Mouse (Mus musculus) hindbrain, embryonic 16.5 days (tissue): Measurements from ENCODE around the gene Pimreg. TPM values are rescaled to one million over a fixed set of nuclear protein-coding genes. Genes with fewer than 3 reads are reported as not detected.

Source experiments
- ATAC-seq: fragments of 200-750 bp; cut with Nextera tagmentation; 2 replicates; pipeline ENCODE4 v1.8.0; 2017; ENCODE audit warnings: moderate TSS enrichment, moderate library complexity
- H3K27ac ChIP-seq: fragments of 300-500 bp; sonication (generic); 2 replicates; pipeline ENCODE4 v1.5.1; 2014; ENCODE audit warnings: low read depth, mild to moderate bottlenecking, control low read depth, low read length, moderate library complexity
- H3K27me3 ChIP-seq: fragments of 300-500 bp; sonication (generic); replicated peaks from 2 replicates; pipeline ENCODE4 v1.6.1; 2014; ENCODE audit warnings: low read length; ENCODE audit not compliant: control insufficient read depth, insufficient read depth
- H3K36me3 ChIP-seq: fragments of 300-500 bp; sonication (generic); 2 replicates; pipeline ENCODE4 v1.6.1; 2014; ENCODE audit warnings: mild to moderate bottlenecking, low read length, moderate library complexity, mixed read lengths; ENCODE audit not compliant: control insufficient read depth, insufficient read depth
- H3K4me1 ChIP-seq: fragments of 300-500 bp; sonication (generic); 2 replicates; pipeline ENCODE4 v1.6.1; 2014; ENCODE audit warnings: low read depth, low read length; ENCODE audit not compliant: control insufficient read depth, insufficient read depth
- H3K4me2 ChIP-seq: fragments of 300-500 bp; sonication (generic); 2 replicates; pipeline ENCODE4 v1.6.1; 2014; ENCODE audit warnings: mild to moderate bottlenecking, low read length, control low read depth, moderate library complexity
- H3K4me3 ChIP-seq: fragments of 300-500 bp; sonication (generic); 2 replicates; pipeline ENCODE4 v1.5.1; 2014; ENCODE audit warnings: mild to moderate bottlenecking, low read length, control low read depth, moderate library complexity
- H3K9ac ChIP-seq: fragments of 300-500 bp; sonication (generic); 2 replicates; pipeline ENCODE4 v1.6.1; 2014; ENCODE audit warnings: low read depth, mild to moderate bottlenecking, control low read depth, low read length, moderate library complexity
- H3K9me3 ChIP-seq: fragments of 300-500 bp; sonication (generic); 2 replicates; pipeline ENCODE4 v1.6.1; 2014; ENCODE audit warnings: mild to moderate bottlenecking, low read length, moderate library complexity; ENCODE audit not compliant: control insufficient read depth
- WGBS: fragments of 180-500 bp; shearing (Covaris S2); extraction: QIAGEN DNeasy Blood & Tissue Kit; methylation state at CpG from one replicate; pipeline ENCODE4 v1.1.7; 2014; 5-methylcytosine and 5-hydroxymethylcytosine counted together
- polyA plus RNA-seq: library from polyadenylated mRNA; unstranded; fragments of >200 nt; fragmentation: Nextera tagmentation; extraction: Ambion mirVana; gene quantifications from 2 replicates; pipeline ENCODE4 v1.2.1, GENCODE M21; 2015

Pimreg gene
- polyA plus RNA-seq, 1 experiment from 2014 or later = 33.5 TPM

DNA sequence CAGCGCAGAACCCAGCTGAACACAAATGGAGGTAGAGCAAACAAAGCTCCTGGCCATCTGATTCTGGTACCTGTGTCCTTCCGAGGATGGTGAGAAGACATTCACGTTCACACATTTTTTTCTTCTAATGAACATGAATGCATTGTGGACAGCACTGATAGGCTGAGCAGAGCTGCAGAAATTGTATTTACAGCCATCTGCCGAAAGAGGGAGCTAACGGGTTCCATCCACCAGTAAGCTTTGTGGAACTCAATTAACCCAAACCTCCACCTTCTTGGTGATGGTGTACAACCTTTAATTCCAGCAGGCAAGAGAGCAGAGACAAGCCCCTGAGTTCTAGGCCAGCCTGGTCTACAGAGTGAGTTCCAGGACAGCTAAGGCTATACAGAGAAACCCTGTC, 16.0 kb upstream of the Pimreg start:
- H3K4me1 ChIP-seq = peaks cover 8% of the 10 kb centered on the region
- ATAC-seq = no peak
- no peak overlapping the region for H3K9ac ChIP-seq
- WGBS = 39% methylated on average over 5 of the region's 5 CpGs
- no peak overlapping the region for H3K4me2 ChIP-seq
- H3K4me3 ChIP-seq = no peak overlapping the region
- peaks cover 5% of the 10 kb centered on the region for H3K27me3 ChIP-seq
- H3K36me3 ChIP-seq = no peaks in the 10 kb centered on the region
- no peak overlapping the region for H3K27ac ChIP-seq
- H3K9me3 ChIP-seq = no peaks in the 10 kb centered on the region

DNA sequence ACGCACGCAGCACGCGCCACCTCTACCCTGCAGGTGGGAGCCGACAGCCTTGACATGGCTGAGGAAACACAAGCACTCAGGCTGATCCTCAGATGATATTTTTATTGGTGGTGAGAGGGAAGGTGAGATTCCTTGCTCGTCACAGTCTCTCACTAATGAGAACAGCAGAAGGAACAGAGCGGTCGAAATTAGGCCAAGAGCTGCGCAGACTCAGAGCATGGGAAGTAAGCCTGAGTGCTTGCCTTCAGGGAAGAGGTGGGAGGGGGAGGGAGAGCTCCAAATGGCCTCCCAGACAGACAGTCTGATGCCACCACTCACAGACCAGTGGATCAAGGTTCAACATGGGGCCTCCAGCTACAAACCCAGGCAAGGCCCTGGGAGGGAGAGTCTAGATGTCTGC, 15.3 kb upstream of the Pimreg start:
- H3K27ac ChIP-seq = no peak overlapping the region
- no peak for ATAC-seq
- no peaks in the 10 kb centered on the region for H3K9me3 ChIP-seq
- no peak overlapping the region for H3K4me2 ChIP-seq
- H3K9ac ChIP-seq = no peak overlapping the region
- H3K36me3 ChIP-seq = no peaks in the 10 kb centered on the region
- H3K4me3 ChIP-seq = no peak overlapping the region
- H3K27me3 ChIP-seq = peaks cover 5% of the 10 kb centered on the region
- H3K4me1 ChIP-seq = peaks cover 8% of the 10 kb centered on the region
- WGBS = 87% methylated on average over 9 of the region's 9 CpGs

DNA sequence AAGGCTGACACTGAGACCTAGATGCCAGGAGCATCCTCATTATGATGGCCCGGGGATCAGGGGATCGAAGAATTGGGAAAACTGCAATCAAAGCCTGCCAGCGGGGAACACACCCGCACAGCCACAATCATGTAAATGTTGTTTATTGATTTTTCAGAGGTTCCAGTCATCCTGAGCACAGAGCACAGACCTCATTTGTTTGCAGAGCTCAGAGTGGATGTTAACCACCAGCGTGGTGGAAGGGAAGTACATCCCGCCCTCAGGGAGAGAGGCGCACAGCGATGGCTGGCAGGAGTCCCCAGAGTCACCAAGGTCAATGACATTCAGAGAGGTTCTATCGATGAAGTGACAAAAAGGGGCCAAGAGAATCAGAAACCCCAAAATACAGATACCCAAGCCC, 14.0 kb upstream of the Pimreg start:
- Histone ChIP-seq H3K4me3 (no peak overlapping the region), H3K27me3 (peaks cover 5% of the 10 kb centered on the region), H3K9me3 (no peaks in the 10 kb centered on the region), H3K36me3 (no peaks in the 10 kb centered on the region), H3K4me2 (no peak overlapping the region), H3K9ac (no peak overlapping the region), H3K27ac (no peak overlapping the region), H3K4me1 (peaks cover 8% of the 10 kb centered on the region)
- no peak for ATAC-seq
- 83% methylated on average over 9 of the region's 9 CpGs for WGBS

DNA sequence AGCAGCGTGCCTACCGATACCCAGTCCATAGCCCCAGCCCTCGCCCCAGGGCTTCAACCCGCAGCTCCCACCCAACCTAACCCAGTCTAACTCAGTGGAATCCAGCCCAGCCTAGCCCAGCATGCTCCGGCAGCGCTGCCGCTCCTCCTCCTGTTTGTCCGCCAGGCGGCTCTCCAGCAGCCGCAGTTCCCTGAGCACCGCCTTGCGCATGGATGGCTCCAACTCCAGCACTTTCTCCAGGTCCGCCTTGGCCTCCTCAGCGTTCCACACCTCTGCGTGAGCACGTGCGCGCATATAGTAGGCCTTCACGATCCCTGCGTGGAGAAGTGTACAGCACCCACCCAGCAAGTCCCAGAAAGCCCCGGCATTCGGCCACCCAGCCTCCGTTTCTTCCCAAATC, 12.7 kb upstream of the Pimreg start:
- peak; percentile 57; the same call in 1 of the 2 replicates for ATAC-seq
- Histone ChIP-seq H3K4me1 (peaks cover 4% of the 10 kb centered on the region), H3K4me3 (no peak overlapping the region), H3K9me3 (no peaks in the 10 kb centered on the region), H3K9ac (no peak overlapping the region), H3K27ac (no peak overlapping the region), H3K36me3 (no peaks in the 10 kb centered on the region), H3K27me3 (peaks cover 5% of the 10 kb centered on the region), H3K4me2 (no peak overlapping the region)
- WGBS = 19% methylated on average over 23 of the region's 23 CpGs

DNA sequence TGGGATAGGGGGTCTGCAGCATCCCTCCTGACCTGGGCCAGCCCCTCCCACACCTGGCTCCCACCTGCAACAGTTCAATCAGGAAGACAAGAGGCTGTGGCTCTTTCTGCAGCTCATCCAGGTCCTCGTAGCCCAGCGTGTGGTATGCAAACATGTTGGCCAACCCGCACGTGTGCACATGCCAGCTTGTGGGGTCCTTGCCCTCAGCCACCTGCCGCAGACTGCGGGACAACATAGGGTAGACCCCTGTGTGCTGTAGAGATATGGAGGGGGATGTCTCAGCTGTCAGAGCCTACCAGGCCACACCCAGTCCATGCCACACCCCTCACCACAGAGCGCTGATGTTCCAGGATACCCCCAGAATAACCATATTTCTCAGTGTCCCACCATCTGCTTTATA, 10.5 kb upstream of the Pimreg start:
- peaks cover 5% of the 10 kb centered on the region for H3K27me3 ChIP-seq
- H3K4me2 ChIP-seq = no peak overlapping the region
- H3K9me3 ChIP-seq = no peaks in the 10 kb centered on the region
- H3K9ac ChIP-seq = no peak overlapping the region
- H3K4me3 ChIP-seq = no peak overlapping the region
- ATAC-seq = no peak
- H3K4me1 ChIP-seq = peaks cover 3% of the 10 kb centered on the region
- H3K36me3 ChIP-seq = no peaks in the 10 kb centered on the region
- no peak overlapping the region for H3K27ac ChIP-seq
- WGBS = 97% methylated on average over 7 of the region's 7 CpGs

DNA sequence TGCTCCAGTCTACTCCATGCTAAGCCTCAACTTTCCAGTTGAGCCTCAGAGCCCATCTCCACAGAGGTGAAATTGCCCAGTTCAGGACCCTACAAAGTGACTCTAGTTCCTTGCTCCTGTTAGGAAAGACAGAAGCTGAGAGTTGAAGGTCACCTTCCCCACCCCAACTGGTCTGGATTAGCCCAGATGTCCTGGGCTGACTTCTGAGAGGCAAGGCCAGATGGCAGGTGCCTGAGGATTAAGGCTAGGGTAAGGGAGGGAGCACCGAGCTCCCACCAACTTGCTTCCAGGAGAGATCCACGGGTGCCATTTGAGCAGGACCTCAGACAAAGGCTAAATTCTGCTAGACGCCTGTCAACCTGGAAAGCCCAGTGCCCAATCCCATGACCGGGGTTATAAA, 9.7 kb upstream of the Pimreg start:
- 86% methylated on average over 4 of the region's 4 CpGs for WGBS
- no peaks in the 10 kb centered on the region for H3K36me3 ChIP-seq

DNA sequence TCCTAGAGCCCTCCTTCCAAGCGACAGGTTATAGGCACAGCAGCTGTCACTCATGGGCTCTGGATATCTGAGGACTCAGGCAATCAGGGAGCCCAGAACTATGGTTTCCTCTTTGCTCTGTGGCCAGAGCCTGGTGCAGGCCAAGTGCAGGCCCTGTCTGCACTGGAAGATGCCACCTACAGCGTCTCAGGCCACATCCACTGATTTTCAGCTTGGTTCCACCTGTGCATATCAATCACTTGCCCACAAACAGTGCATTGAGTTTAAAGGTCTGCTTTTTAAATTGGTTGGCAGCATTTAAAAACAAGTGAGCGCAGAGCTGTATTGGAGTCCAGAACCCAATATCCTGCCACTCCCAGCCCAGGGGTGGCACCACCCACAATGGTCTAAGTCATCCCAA, 9.2 kb upstream of the Pimreg start:
- Histone ChIP-seq H3K9me3 (no peaks in the 10 kb centered on the region), H3K27ac (no peak overlapping the region), H3K36me3 (no peaks in the 10 kb centered on the region), H3K4me2 (no peak overlapping the region), H3K9ac (no peak overlapping the region), H3K27me3 (peaks cover 5% of the 10 kb centered on the region), H3K4me3 (no peak overlapping the region), H3K4me1 (peaks cover 3% of the 10 kb centered on the region)
- no peak for ATAC-seq
- 89% methylated on average over 3 of the region's 3 CpGs for WGBS

More for the DNA sequence above, 9.7 kb upstream of the Pimreg start:
- H3K4me3 ChIP-seq = no peak overlapping the region
- no peak overlapping the region for H3K27ac ChIP-seq
- no peaks in the 10 kb centered on the region for H3K9me3 ChIP-seq
- H3K4me2 ChIP-seq = no peak overlapping the region
- peaks cover 3% of the 10 kb centered on the region for H3K4me1 ChIP-seq
- H3K27me3 ChIP-seq = peaks cover 5% of the 10 kb centered on the region
- H3K9ac ChIP-seq = no peak overlapping the region
- no peak for ATAC-seq

DNA sequence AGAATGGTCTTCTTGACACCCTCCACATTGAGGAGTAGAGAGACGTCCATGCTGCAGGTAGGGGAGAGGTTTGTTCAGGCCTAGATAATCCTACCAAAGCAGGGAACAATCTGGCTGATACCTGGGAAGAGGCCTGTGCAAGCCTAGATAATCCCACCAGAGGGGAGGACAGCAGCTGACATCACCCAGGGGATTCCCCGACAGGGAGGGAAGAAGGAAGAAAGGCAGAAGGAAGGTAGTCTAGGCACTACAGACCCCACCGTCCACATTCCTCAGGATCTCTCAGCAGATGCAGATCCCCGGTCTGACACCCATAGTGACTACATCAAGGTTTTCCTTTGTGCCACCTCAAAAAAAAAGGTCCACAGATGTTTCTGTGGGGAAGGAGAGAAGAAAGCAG, 4.4 kb upstream of the Pimreg start, which contains the start of gene Aipl1:
Gene Aipl1 (minus strand): TSS at position 101 of the 400 bp plus-strand sequence.
- no peak within 1 kb of the TSS for H3K9ac ChIP-seq
- H3K4me3 ChIP-seq = no peak within 1 kb of the TSS

DNA sequence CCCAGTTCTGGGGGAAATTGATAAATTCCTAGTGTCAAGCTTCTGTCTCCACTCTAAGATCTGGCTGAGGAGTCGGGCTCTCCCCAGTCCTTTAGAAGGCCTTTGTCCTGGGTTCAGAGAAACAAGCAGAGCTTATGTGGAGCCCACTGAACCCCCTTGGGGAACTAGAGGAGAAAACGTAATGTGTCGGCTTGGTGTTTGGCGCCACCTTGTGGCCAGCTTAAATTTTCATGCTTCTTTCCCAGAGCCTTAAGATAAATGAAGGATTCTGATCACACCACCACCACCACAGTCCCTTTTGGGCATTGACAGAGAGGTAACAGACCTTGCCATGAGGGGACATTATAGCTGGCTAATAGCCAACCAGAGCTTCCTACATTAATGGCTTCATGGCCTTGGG, 3.8 kb upstream of the Pimreg start:
- Histone ChIP-seq H3K27me3 (no peaks in the 10 kb centered on the region), H3K9me3 (no peaks in the 10 kb centered on the region), H3K4me1 (peaks cover 25% of the 10 kb centered on the region), H3K4me3 (no peak overlapping the region), H3K4me2 (no peak overlapping the region), H3K27ac (no peak overlapping the region), H3K36me3 (no peaks in the 10 kb centered on the region), H3K9ac (no peak overlapping the region)
- ATAC-seq = no peak
- 0% methylated on average over 4 of the region's 4 CpGs for whole genome bisulfite sequencing

More for the DNA sequence above, 4.4 kb upstream of the Pimreg start, which contains the start of gene Aipl1:
- 68% methylated on average over 4 of the region's 4 CpGs for WGBS
- Histone ChIP-seq H3K9me3 (no peaks in the 10 kb centered on the region), H3K27me3 (no peaks in the 10 kb centered on the region), H3K4me1 (peaks cover 20% of the 10 kb centered on the region), H3K36me3 (no peaks in the 10 kb centered on the region), H3K27ac (no peak within 1 kb of the TSS), H3K4me2 (no peak within 1 kb of the TSS)
- no peak for ATAC-seq
